Mouse (Mus musculus) monocyte, adult 59 days (primary cell): ENCODE measurements around the gene Rnf123. TPM values are rescaled to one million over a fixed set of nuclear protein-coding genes. Genes with fewer than 3 reads are reported as not detected.

Experiments used
- total RNA-seq, 2 experiments: library from RNA; stranded (reverse); gene quantifications; one replicate each; pipeline ENCODE4 v1.2.4; 2023

The Rnf123 gene
- 10 to 100 TPM; 66.5 to 82.0 TPM for total RNA-seq

GRCm38 (mm10) chr9:108082988-108083431, at the start of gene Rnf123:
Rnf123 (minus strand) TSS chr9:108083346.

GRCm38 (mm10) chr9:108094184-108094941, 11.2 kb upstream of the Rnf123 start, which contains the start of gene Apeh:
Apeh (minus strand) TSS chr9:108094606.

GRCm38 (mm10) chr9:108080168-108080567, 3.0 kb downstream of the Rnf123 start, which contains the start of gene Mst1:
Mst1 (plus strand) TSS chr9:108080436.

GRCm38 (mm10) chr9:108052885-108053664, 30.1 kb downstream of the Rnf123 start, which contains the start of gene Amigo3:
Amigo3 (plus strand) TSS chr9:108053159.

GRCm38 (mm10) chr9:108049016-108049455, 34.1 kb downstream of the Rnf123 start, which contains the start of gene Gmppb:
Gmppb (plus strand) TSS chr9:108049242.

GRCm38 (mm10) chr9:108001922-108002770, 81.0 kb downstream of the Rnf123 start, which contains the start of gene Ip6k1:
Ip6k1 (plus strand) TSS chr9:108002501.

Other genes starting within 250 kb of the Rnf123 start
- 100 to 1,000 TPM in 1 of 2 experiments, 10 to 100 TPM in 1; 77.0 to 109 TPM for gene Rbm6, start 210.1 kb downstream of the Rnf123 start, total RNA-seq
- 10 to 100 TPM; 14.9 to 15.2 TPM for gene Mon1a, start 195.2 kb downstream of the Rnf123 start, total RNA-seq
- 1 to 10 TPM; 2.7 to 6.2 TPM for gene Mst1r, start 176.5 kb downstream of the Rnf123 start, total RNA-seq
- gene Actl11, start 154.9 kb downstream of the Rnf123 start, total RNA-seq = not detected
- gene Camkv, start 147.7 kb downstream of the Rnf123 start, total RNA-seq = not detected
- gene Traip, start 133.2 kb downstream of the Rnf123 start, total RNA-seq = 1 to 10 TPM in 1 of 2 experiments, under 1 TPM in 1; 0.81 to 2.0 TPM
- 100 to 1,000 TPM in 1 of 2 experiments, 10 to 100 TPM in 1; 96.0 to 107 TPM for gene Uba7, start 107.8 kb downstream of the Rnf123 start, total RNA-seq
- gene Gm20661, start 100.3 kb downstream of the Rnf123 start, total RNA-seq = not detected
- gene Inka1, start 97.5 kb downstream of the Rnf123 start, total RNA-seq = 1 to 10 TPM; 2.9 TPM
- gene Cdhr4, start 90.8 kb downstream of the Rnf123 start, total RNA-seq = not detected
- gene Gm20662, start 87.0 kb downstream of the Rnf123 start, total RNA-seq = not detected
- gene Ip6k1, start 80.8 kb downstream of the Rnf123 start, total RNA-seq = 100 to 1,000 TPM in 1 of 2 experiments, 10 to 100 TPM in 1; 94.3 to 123 TPM
- gene Gmppb, start 34.1 kb downstream of the Rnf123 start, total RNA-seq = 10 to 100 TPM; 18.7 to 25.7 TPM
- gene Amigo3, start 30.2 kb downstream of the Rnf123 start, total RNA-seq = 1 to 10 TPM; 4.3 to 5.0 TPM
- gene Mst1, start 2.9 kb downstream of the Rnf123 start, total RNA-seq = not detected
- 10 to 100 TPM; 60.0 to 60.3 TPM for gene Apeh, start 11.3 kb upstream of the Rnf123 start, total RNA-seq
- gene Bsn, start 107.0 kb upstream of the Rnf123 start, total RNA-seq = under 1 TPM; 0.21 to 0.37 TPM
- gene Dag1, start 180.6 kb upstream of the Rnf123 start, total RNA-seq = 10 to 100 TPM; 14.6 to 16.6 TPM
- 1 to 10 TPM; 2.2 to 2.9 TPM for gene Nicn1, start 207.1 kb upstream of the Rnf123 start, total RNA-seq
- 1 to 10 TPM; 1.0 TPM for gene Amt, start 213.5 kb upstream of the Rnf123 start, total RNA-seq
- 100 to 1,000 TPM; 645 to 652 TPM for gene Rhoa, start 222.8 kb upstream of the Rnf123 start, total RNA-seq
- 10 to 100 TPM; 13.5 to 16.4 TPM for gene Tcta, start 222.8 kb upstream of the Rnf123 start, total RNA-seq